Mouse (Mus musculus) cerebellum, adult 2 months (tissue): Measurements from ENCODE around the gene Fyn. TPM values are rescaled to one million over a fixed set of nuclear protein-coding genes. Genes with fewer than 3 reads are reported as not detected.

Experiments used
- DNase-seq, 2 experiments: peaks; one replicate each; pipeline ENCODE4 v3.0.0; 2021
- H3K27ac ChIP-seq: fragments of 200-500 bp; 2 replicates; pipeline ENCODE4 v1.5.1; 2012; ENCODE audit warnings: low read length, control low read depth, inconsistent platforms; ENCODE audit not compliant: insufficient read depth
- H3K27me3 ChIP-seq: fragments of 200-500 bp; 2 replicates; pipeline ENCODE4 v1.6.1; 2012; ENCODE audit warnings: inconsistent platforms, mild to moderate bottlenecking, low read length, moderate library complexity; ENCODE audit not compliant: control insufficient read depth, insufficient read depth
- H3K4me1 ChIP-seq: fragments of 200-500 bp; 2 replicates; pipeline ENCODE4 v1.6.1; 2011; ENCODE audit warnings: low read length; ENCODE audit not compliant: control insufficient read depth, insufficient read depth
- H3K4me3 ChIP-seq: fragments of 200-500 bp; replicated peaks from 2 replicates; pipeline ENCODE3; 2011; ENCODE audit warnings: mild to moderate bottlenecking, low read depth, low read length, control low read depth; ENCODE audit not compliant: insufficient read depth
- CTCF ChIP-seq: fragments of 200-500 bp; IDR thresholded peaks from 2 replicates; pipeline ENCODE4 v1.5.1; 2011; ENCODE audit warnings: low read depth, mild to moderate bottlenecking, control low read depth, low read length, moderate library complexity, borderline replicate concordance; ENCODE audit not compliant: insufficient read depth
- POLR2A ChIP-seq: fragments of 200-500 bp; IDR thresholded peaks from 2 replicates; pipeline ENCODE4 v1.6.1; 2011; ENCODE audit warnings: low read length, control low read depth, borderline replicate concordance; ENCODE audit not compliant: insufficient read depth
- WGBS: fragments of 180-500 bp; shearing (Covaris S2); methylation state at CpG from one replicate; pipeline ENCODE4 v1.1.7; 2018; 5-methylcytosine and 5-hydroxymethylcytosine counted together
- polyA plus RNA-seq: library from polyadenylated mRNA; depleted of rRNA; stranded (reverse); fragments of >200 nt; gene quantifications from 2 replicates; pipeline ENCODE4 v1.2.3, GENCODE M21; 2012

The Fyn gene
- polyA plus RNA-seq, 1 experiment = 104 TPM

DNA sequence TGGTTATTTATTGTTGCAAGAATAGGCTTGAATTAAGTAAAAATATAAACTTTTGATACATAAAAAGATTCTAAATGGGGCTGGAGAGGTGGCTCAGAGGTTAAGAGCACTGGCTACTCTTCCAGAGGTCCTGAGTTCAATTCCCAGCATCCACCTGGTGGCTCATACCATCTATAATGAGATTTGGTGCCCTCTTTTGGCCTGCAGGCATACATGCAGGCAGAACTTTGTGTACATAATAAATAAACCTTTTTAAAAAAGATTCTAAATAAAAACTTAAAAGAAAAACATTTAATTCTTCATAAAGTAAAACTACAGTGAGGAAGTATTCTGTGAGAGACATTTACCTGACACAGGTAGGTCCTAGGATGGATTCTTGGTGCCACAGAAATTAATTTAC lies 73.0 kb downstream of the Fyn start:
- Histone ChIP-seq H3K4me3 (no peak overlapping the region), H3K27me3 (no peaks in the 10 kb centered on the region), H3K4me1 (peaks cover 15% of the 10 kb centered on the region), H3K27ac (no peak overlapping the region)
- TF ChIP-seq POLR2A = no peak
- no peak for TF ChIP-seq CTCF
- DNase-seq = no peak

DNA sequence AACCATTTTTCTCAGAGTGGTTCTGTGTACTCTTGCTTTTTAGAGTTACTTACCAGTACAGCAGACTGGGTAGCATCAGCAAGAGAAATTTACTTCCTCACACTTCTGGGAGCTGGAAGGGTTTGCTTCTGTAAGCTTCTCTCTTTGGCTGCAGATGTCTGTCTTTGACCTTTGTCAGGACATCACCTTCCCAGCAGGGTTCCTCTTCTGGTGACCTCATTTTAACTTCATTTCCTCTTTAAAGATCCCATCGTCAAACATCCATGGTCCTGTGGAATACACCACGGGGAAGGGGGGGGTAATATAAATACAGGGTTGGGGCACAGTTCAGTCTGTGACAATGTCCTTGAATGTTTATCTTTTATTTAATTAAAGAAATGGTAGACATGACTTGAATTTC lies 74.5 kb downstream of the Fyn start:
- H3K27me3 ChIP-seq = no peaks in the 10 kb centered on the region
- no peak for TF ChIP-seq CTCF
- no peak for DNase-seq
- H3K27ac ChIP-seq = no peak overlapping the region
- H3K4me3 ChIP-seq = no peak overlapping the region
- 53% methylated on average over 2 of the region's 2 CpGs for WGBS
- H3K4me1 ChIP-seq = peaks cover 15% of the 10 kb centered on the region

GRCm38 (mm10) chr10:39443947-39444346 lies 75.3 kb downstream of the Fyn start:
- no peak for DNase-seq
- Histone ChIP-seq H3K4me1 (peaks cover 15% of the 10 kb centered on the region), H3K27me3 (no peaks in the 10 kb centered on the region), H3K27ac (no peak overlapping the region), H3K4me3 (no peak overlapping the region)
- TF ChIP-seq CTCF (peak; percentile 8; the same call in 1 of the 2 replicates), POLR2A (no peak)

GRCm38 (mm10) chr10:39445870-39446269 lies 77.2 kb downstream of the Fyn start:
- WGBS = 91% methylated on average over 11 of the region's 11 CpGs
- Histone ChIP-seq H3K27ac (no peak overlapping the region), H3K27me3 (no peaks in the 10 kb centered on the region), H3K4me3 (no peak overlapping the region), H3K4me1 (peaks cover 14% of the 10 kb centered on the region)
- DNase-seq = no peak
- TF ChIP-seq CTCF (no peak), POLR2A (no peak)

DNA sequence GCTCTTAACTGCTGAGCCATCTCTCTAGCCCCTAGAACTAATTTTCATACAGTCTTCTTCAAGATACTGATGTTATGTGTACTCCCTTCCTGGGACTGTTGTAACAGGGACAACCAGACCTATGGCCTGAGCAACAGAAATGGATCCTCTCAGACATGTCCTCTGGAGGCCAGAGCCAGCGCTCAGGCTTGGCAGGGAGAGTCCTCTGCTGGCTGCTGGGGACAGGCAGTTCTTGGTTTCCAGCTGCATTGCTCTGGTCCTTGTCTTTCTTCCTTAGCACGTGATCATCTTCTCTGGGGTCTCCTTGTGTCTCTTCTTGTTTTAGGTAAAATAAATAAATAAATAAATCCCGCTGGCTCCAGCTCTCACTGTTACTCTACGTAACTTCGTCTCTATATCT lies 78.1 kb downstream of the Fyn start:
- Histone ChIP-seq H3K4me1 (peaks cover 19% of the 10 kb centered on the region), H3K4me3 (no peak overlapping the region), H3K27ac (no peak overlapping the region), H3K27me3 (no peaks in the 10 kb centered on the region)
- TF ChIP-seq CTCF (no peak), POLR2A (no peak)
- 94% methylated on average over 5 of the region's 5 CpGs for WGBS
- no peak for DNase-seq

DNA sequence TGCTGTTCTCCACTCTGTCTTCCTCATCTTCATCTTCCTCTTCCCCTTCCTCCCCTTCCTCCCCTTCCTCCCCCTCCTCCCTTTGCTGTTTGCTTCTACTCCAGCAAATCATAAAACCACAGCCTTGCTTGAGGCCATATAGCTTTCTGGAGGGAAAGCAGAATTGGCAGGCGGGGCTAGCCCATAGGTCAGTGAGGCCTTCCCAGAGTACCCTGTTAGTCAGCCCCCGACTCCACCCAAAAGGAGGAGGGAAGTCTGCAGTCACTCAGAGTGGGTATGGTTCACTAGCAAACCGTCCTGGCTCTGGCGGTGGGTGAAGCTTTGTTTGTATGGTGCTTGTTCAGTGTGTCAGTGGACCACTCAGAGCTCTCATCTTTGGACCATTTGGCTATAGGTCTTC lies 80.5 kb downstream of the Fyn start:
- WGBS = 72% methylated on average over 4 of the region's 4 CpGs

DNA sequence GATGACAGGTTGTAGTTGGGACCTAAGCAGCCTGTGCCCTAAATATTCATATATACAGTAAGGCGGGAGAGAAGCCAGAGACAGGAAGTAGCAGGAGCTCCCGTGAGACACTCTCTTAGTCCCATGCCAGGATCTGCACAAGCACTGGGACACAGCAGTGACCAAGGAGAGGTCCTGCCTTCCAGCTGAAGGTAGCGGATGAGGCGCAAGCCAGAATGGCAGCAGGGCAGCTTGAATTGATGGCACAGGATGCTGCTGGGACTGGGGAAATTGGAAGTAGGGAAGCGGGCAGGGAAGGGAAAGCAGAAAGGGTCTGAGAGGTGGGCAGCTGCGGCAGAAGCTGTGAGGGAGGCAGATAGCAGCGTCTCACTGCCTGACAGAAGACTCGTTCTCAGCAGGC lies 81.7 kb downstream of the Fyn start:
- DNase-seq = peak in 1 of 2 experiments; percentile 49
- Histone ChIP-seq H3K4me1 (peaks cover 20% of the 10 kb centered on the region), H3K27ac (peak overlapping the region; percentile 18; the same call in 1 of the 2 replicates), H3K27me3 (no peaks in the 10 kb centered on the region), H3K4me3 (no peak overlapping the region)
- TF ChIP-seq CTCF = no peak
- TF ChIP-seq POLR2A = no peak
- 27% methylated on average over 8 of the region's 8 CpGs for WGBS

More for the DNA sequence above, 80.5 kb downstream of the Fyn start:
- no peak for DNase-seq
- Histone ChIP-seq H3K27me3 (no peaks in the 10 kb centered on the region), H3K4me1 (peaks cover 22% of the 10 kb centered on the region), H3K27ac (no peak overlapping the region), H3K4me3 (no peak overlapping the region)
- TF ChIP-seq CTCF (no peak), POLR2A (no peak)

GRCm38 (mm10) chr10:39451065-39451464 lies 82.4 kb downstream of the Fyn start:
- H3K4me1 ChIP-seq = peaks cover 20% of the 10 kb centered on the region
- TF ChIP-seq POLR2A = no peak
- TF ChIP-seq CTCF = no peak
- H3K27ac ChIP-seq = peak overlapping the region; percentile 13; the same call in 1 of the 2 replicates
- 40% methylated on average over 6 of the region's 6 CpGs for WGBS
- no peaks in the 10 kb centered on the region for H3K27me3 ChIP-seq
- no peak overlapping the region for H3K4me3 ChIP-seq
- DNase-seq = no peak
